Mouse (Mus musculus): Measurements from ENCODE around the gene Gm20388. TPM values are rescaled to one million over a fixed set of nuclear protein-coding genes. Genes with fewer than 3 reads are reported as not detected.
A peak's percentile ranks its signal among the peaks of the same experiment; 100 is the strongest.

Gm20388 gene
- polyA plus RNA-seq, 1 experiment from 2014 or later: 12.4 TPM

DNA sequence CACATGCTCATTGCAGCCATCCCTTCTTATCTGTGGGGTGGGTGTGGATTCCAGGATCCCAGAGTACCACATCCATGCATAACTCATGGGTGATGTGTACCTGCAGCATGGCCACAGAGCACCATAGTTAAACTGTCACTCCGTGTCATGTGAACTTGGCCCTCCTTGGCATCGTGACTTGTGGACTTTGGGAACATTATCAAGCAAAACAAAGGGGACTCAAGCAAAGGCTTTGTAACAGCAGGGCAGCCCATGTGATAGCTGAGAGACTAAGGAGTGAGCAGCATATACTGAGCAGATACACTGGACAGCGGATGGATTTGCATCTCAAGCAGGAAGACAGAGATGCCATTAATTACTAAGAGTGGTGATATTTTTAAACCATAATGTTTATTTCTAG lies 2188.1 kb downstream of the Gm20388 start:
- Histone ChIP-seq H3K27ac (ENCODE audit: low read depth, low read length) (no peak overlapping the region), H3K9ac (ENCODE audit: low read depth, low read length) (no peak overlapping the region), H3K4me1 (ENCODE audit: control insufficient read depth, insufficient read depth, low read depth, low read length) (peaks cover 4% of the 10 kb centered on the region), H3K4me3 (ENCODE audit: low read length) (no peak overlapping the region), H3K9me3 (ENCODE audit: control insufficient read depth, low read length) (no peaks in the 10 kb centered on the region), H3K27me3 (replicated peaks; ENCODE audit: control insufficient read depth, insufficient read depth, low read length) (no peaks in the 10 kb centered on the region), H3K36me3 (ENCODE audit: control insufficient read depth, insufficient read depth, low read length) (no peaks in the 10 kb centered on the region), H3K4me2 (ENCODE audit: low read length) (no peak overlapping the region)
- WGBS: 79% methylated on average over 3 of the region's 3 CpGs
- ATAC-seq: no peak

DNA sequence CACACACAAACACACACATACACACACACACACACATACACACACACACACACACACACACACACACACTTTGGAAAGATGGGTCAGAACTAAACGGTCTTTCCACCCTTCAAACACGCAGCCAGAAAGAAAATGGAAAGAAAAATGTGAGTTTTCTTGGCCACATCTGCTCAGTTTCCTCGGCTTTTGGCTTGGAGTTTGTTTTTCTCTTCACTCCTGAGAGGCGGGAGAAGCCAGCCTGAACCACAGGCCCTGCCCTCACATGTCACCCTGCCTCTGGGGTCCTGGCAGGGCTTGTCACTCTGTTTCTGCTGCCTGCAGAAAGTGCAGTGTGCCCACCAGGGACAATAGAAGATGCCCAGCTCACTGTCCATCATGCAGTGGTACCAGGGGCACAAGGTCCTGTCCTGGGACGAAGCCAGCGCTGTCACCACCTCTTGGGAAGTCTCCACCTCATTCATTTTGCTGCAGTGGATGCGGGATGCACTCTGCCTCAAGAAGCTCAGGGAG lies 2189.1 kb downstream of the Gm20388 start:
- no peak overlapping the region for H3K9ac ChIP-seq (ENCODE audit: low read depth, low read length)
- ATAC-seq: no peak

DNA sequence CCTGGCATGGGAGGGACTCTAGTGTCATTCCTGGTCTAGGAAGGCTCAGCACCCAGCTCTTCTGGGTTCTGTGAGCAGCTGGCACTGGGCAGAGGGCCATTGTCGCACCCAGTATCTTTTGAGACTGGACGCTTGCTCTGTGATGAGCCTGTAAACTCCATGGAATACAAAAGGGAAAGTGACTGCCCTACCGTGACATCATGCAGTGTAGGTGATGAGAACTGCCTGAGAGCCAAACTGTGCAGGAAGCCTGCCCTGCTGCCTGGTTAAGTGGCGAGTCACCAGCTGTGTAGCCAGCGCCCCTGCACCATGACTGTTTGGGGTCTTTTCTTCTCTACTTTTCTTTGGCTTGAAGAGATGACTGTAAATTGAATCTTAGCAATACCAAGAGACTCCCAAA lies 2191.2 kb downstream of the Gm20388 start:
- Histone ChIP-seq H3K27me3 (replicated peaks; ENCODE audit: control insufficient read depth, insufficient read depth, low read length) (no peaks in the 10 kb centered on the region), H3K9me3 (ENCODE audit: control insufficient read depth, low read length) (no peaks in the 10 kb centered on the region), H3K4me2 (ENCODE audit: low read length) (no peak overlapping the region), H3K27ac (ENCODE audit: low read depth, low read length) (no peak overlapping the region), H3K9ac (ENCODE audit: low read depth, low read length) (no peak overlapping the region), H3K4me1 (ENCODE audit: control insufficient read depth, insufficient read depth, low read depth, low read length) (peaks cover 11% of the 10 kb centered on the region), H3K36me3 (ENCODE audit: control insufficient read depth, insufficient read depth, low read length) (no peaks in the 10 kb centered on the region), H3K4me3 (ENCODE audit: low read length) (no peak overlapping the region)
- ATAC-seq: no peak
- 57% methylated on average over 5 of the region's 5 CpGs for WGBS

More for the DNA sequence above, 2189.1 kb downstream of the Gm20388 start:
- Histone ChIP-seq H3K27ac (ENCODE audit: low read depth, low read length) (no peak overlapping the region), H3K4me2 (ENCODE audit: low read length) (no peak overlapping the region), H3K36me3 (ENCODE audit: control insufficient read depth, insufficient read depth, low read length) (no peaks in the 10 kb centered on the region), H3K27me3 (replicated peaks; ENCODE audit: control insufficient read depth, insufficient read depth, low read length) (no peaks in the 10 kb centered on the region), H3K9me3 (ENCODE audit: control insufficient read depth, low read length) (no peaks in the 10 kb centered on the region), H3K4me1 (ENCODE audit: control insufficient read depth, insufficient read depth, low read depth, low read length) (peaks cover 4% of the 10 kb centered on the region), H3K4me3 (ENCODE audit: low read length) (no peak overlapping the region)
- WGBS: 69% methylated on average over 7 of the region's 7 CpGs

DNA sequence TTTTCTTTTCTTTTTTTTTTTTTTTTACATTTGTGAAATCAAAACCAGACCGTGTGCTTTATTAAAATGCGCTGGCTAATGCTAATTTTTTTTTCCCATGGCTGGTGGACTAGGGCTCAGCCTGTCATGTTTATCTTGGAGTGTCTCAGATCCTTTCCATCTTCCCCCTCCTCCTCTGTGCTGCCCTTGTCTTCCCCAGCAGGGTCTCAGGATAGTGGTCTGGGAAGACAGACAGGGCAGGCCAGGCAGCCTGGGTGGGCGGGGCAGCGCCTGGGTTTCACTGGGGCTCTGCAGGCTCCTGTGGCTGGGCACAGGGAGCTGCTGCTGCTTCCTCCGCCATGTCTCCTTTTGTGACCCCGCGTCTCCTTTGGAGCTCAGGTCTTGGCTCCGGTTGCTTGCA lies 2191.6 kb downstream of the Gm20388 start:
- no peaks in the 10 kb centered on the region for H3K27me3 ChIP-seq (replicated peaks; ENCODE audit: control insufficient read depth, insufficient read depth, low read length)
- peaks cover 11% of the 10 kb centered on the region for H3K4me1 ChIP-seq (ENCODE audit: control insufficient read depth, insufficient read depth, low read depth, low read length)
- no peak overlapping the region; the same call in 1 of the 2 replicates for H3K9ac ChIP-seq (ENCODE audit: low read depth, low read length)
- no peak overlapping the region for H3K4me2 ChIP-seq (ENCODE audit: low read length)
- 23% methylated on average over 8 of the region's 8 CpGs for WGBS
- no peaks in the 10 kb centered on the region for H3K9me3 ChIP-seq (ENCODE audit: control insufficient read depth, low read length)
- H3K27ac ChIP-seq (ENCODE audit: low read depth, low read length): no peak overlapping the region
- no peak overlapping the region for H3K4me3 ChIP-seq (ENCODE audit: low read length)
- ATAC-seq: no peak
- no peaks in the 10 kb centered on the region for H3K36me3 ChIP-seq (ENCODE audit: control insufficient read depth, insufficient read depth, low read length)

DNA sequence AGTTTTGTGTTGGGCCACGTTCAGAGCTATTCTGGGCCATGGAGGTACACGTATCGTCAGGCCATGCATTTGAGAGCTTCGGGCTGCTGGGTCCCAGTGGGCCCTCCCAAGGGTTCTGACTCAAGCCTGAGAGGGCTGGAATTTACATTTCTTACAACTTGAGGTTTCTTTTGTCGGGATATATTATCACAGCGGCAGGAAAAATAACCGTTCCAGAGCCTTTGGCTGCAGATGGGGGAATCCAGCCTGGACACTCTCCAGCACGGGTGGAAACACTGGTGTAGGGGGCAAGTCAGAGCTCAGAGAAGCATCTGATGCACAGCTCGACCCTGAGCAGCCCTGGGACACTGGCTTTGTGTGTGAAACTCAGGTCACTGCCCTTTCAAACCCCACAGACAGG lies 2192.6 kb downstream of the Gm20388 start:
- Histone ChIP-seq H3K9me3 (ENCODE audit: control insufficient read depth, low read length) (no peaks in the 10 kb centered on the region), H3K36me3 (ENCODE audit: control insufficient read depth, insufficient read depth, low read length) (no peaks in the 10 kb centered on the region), H3K4me1 (ENCODE audit: control insufficient read depth, insufficient read depth, low read depth, low read length) (peaks cover 11% of the 10 kb centered on the region), H3K27ac (ENCODE audit: low read depth, low read length) (no peak overlapping the region), H3K27me3 (replicated peaks; ENCODE audit: control insufficient read depth, insufficient read depth, low read length) (no peaks in the 10 kb centered on the region), H3K9ac (ENCODE audit: low read depth, low read length) (no peak overlapping the region), H3K4me2 (ENCODE audit: low read length) (no peak overlapping the region), H3K4me3 (ENCODE audit: low read length) (no peak overlapping the region)
- WGBS: 66% methylated on average over 9 of the region's 9 CpGs
- no peak for ATAC-seq

DNA sequence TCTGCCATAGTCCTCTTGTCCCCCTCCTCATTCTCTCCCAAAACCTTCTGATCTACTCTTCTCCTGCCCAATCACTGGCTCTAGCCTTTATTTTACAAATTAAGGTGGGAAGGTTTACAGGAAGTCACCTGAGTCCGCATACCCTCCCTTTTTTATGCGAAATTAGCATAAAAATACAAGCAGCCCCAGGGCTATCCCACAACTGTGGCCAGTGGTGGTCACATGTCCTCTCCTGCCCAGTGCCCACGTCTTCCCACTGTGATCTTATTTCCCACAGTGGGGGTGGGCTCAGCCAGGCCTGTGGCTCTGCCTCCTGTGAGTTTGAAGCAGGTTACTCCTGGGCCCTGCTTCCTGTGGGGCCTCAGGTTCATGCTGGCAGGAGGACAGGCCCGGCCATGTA lies 2194.0 kb downstream of the Gm20388 start:
- Histone ChIP-seq H3K4me2 (ENCODE audit: low read length) (no peak overlapping the region), H3K9me3 (ENCODE audit: control insufficient read depth, low read length) (no peaks in the 10 kb centered on the region), H3K4me3 (ENCODE audit: low read length) (no peak overlapping the region), H3K36me3 (ENCODE audit: control insufficient read depth, insufficient read depth, low read length) (no peaks in the 10 kb centered on the region), H3K9ac (ENCODE audit: low read depth, low read length) (no peak overlapping the region), H3K4me1 (ENCODE audit: control insufficient read depth, insufficient read depth, low read depth, low read length) (peaks cover 11% of the 10 kb centered on the region), H3K27me3 (replicated peaks; ENCODE audit: control insufficient read depth, insufficient read depth, low read length) (no peaks in the 10 kb centered on the region), H3K27ac (ENCODE audit: low read depth, low read length) (no peak overlapping the region)
- 63% methylated on average over 4 of the region's 4 CpGs for WGBS
- ATAC-seq: no peak

DNA sequence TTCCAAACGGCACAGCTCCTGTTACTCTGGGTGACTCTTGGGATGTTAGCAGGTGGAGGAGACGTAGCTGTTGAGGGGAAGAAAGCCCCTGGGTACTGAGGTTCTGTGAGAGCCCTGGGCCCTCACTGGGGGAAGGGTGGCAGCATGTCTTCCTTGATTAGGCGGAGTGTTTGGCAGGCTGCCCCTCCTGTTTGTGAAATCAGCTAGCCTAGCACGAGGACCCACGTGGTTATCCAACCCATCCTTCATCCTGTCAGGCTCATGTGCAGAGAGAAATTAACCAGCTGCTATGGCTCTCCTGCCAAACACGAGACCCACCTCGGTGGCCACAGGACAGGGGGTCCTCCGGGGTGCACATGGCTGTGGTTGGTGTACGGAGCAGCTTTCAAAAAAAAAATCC lies 2195.6 kb downstream of the Gm20388 start:
- no peak overlapping the region for H3K4me3 ChIP-seq (ENCODE audit: low read length)
- peak; percentile 73 for ATAC-seq
- H3K36me3 ChIP-seq (ENCODE audit: control insufficient read depth, insufficient read depth, low read length): no peaks in the 10 kb centered on the region
- no peaks in the 10 kb centered on the region for H3K27me3 ChIP-seq (replicated peaks; ENCODE audit: control insufficient read depth, insufficient read depth, low read length)
- H3K27ac ChIP-seq (ENCODE audit: low read depth, low read length): no peak overlapping the region
- 23% methylated on average over 9 of the region's 9 CpGs for WGBS
- H3K9me3 ChIP-seq (ENCODE audit: control insufficient read depth, low read length): no peaks in the 10 kb centered on the region
- no peak overlapping the region for H3K9ac ChIP-seq (ENCODE audit: low read depth, low read length)
- H3K4me2 ChIP-seq (ENCODE audit: low read length): no peak overlapping the region
- peaks cover 11% of the 10 kb centered on the region for H3K4me1 ChIP-seq (ENCODE audit: control insufficient read depth, insufficient read depth, low read depth, low read length)

DNA sequence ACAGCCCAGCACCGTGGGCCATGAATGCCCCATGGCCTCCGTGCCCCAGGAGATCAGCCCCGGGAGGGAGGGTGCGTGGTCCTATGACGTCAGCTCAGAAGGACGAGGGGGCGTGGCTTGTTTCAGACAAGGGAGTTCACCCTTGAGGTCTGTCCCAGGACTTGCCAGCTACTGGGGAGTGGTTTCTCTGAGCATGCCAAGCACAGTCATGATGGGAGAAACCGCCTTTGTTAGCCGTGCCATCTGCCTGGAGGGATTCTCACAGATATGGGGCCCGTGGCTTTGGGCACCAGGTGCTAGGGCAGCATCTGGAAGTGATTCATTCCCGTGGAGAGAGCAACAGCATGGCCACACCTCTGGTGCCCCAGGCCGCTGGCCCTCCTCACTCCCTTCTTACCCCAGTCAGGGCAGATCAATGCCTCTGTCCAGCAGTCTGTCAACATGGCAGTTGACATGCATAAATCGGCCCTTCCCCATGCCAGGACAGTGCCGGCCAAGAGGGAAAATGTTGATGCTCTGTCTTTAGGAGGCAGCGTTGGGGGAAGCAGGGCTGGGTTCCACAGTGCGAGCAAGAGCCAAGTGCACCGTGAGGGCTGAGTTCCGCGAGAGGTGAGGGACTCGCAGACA lies 2199.7 kb downstream of the Gm20388 start:
- no peak for ATAC-seq
- H3K36me3 ChIP-seq (ENCODE audit: control insufficient read depth, insufficient read depth, low read length): no peaks in the 10 kb centered on the region
- no peak overlapping the region for H3K4me3 ChIP-seq (ENCODE audit: low read length)
- H3K27me3 ChIP-seq (replicated peaks; ENCODE audit: control insufficient read depth, insufficient read depth, low read length): no peaks in the 10 kb centered on the region
- peaks cover 7% of the 10 kb centered on the region for H3K4me1 ChIP-seq (ENCODE audit: control insufficient read depth, insufficient read depth, low read depth, low read length)
- no peak overlapping the region for H3K27ac ChIP-seq (ENCODE audit: low read depth, low read length)
- WGBS: 61% methylated on average over 20 of the region's 20 CpGs
- no peak overlapping the region for H3K9ac ChIP-seq (ENCODE audit: low read depth, low read length)
- no peak overlapping the region for H3K4me2 ChIP-seq (ENCODE audit: low read length)
- no peaks in the 10 kb centered on the region for H3K9me3 ChIP-seq (ENCODE audit: control insufficient read depth, low read length)

DNA sequence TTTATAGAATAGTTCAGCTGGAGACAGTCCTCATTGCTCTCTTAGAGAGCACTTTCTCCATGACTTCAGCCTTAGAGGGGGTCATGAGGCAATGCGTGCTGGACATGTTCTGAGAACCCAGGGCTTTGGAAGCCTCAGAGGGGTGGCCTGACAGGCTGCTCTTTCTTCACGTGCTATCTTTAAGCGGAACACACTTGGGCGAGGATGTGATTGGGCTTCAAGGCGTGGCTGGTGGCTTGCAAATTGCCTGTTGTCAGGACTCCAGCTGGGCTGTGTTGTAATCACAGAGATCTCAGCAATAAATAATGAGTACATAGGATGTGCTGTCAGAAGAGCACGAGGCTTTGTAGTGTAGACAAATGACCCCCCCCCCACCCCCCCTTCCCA lies 2200.2 kb downstream of the Gm20388 start:
- H3K36me3 ChIP-seq (ENCODE audit: control insufficient read depth, insufficient read depth, low read length): no peaks in the 10 kb centered on the region
- H3K4me2 ChIP-seq (ENCODE audit: low read length): no peak overlapping the region
- no peaks in the 10 kb centered on the region for H3K9me3 ChIP-seq (ENCODE audit: control insufficient read depth, low read length)
- ATAC-seq: no peak
- peaks cover 7% of the 10 kb centered on the region for H3K4me1 ChIP-seq (ENCODE audit: control insufficient read depth, insufficient read depth, low read depth, low read length)
- H3K27ac ChIP-seq (ENCODE audit: low read depth, low read length): no peak overlapping the region
- 41% methylated on average over 6 of the region's 6 CpGs for WGBS
- no peak overlapping the region for H3K9ac ChIP-seq (ENCODE audit: low read depth, low read length)
- H3K27me3 ChIP-seq (replicated peaks; ENCODE audit: control insufficient read depth, insufficient read depth, low read length): no peaks in the 10 kb centered on the region
- no peak overlapping the region for H3K4me3 ChIP-seq (ENCODE audit: low read length)
